Mouse (Mus musculus) heart, adult 2 months (tissue): ENCODE results near the gene Tmem151b.
A peak's percentile ranks its signal among the peaks of the same experiment; 100 is the strongest.

Experiments used
- CTCF ChIP-seq: fragments of 200-600 bp; IDR thresholded peaks from 2 replicates; pipeline ENCODE4 v1.8.1; 2022; ENCODE audit warnings: antibody characterized with exemption, mild to moderate bottlenecking, moderate library complexity
- POLR2A ChIP-seq: fragments of 200-500 bp; IDR thresholded peaks from 2 replicates; pipeline ENCODE4 v1.6.1; 2011; ENCODE audit warnings: mild to moderate bottlenecking, low read depth, low read length, control low read depth; ENCODE audit not compliant: insufficient read depth

DNA sequence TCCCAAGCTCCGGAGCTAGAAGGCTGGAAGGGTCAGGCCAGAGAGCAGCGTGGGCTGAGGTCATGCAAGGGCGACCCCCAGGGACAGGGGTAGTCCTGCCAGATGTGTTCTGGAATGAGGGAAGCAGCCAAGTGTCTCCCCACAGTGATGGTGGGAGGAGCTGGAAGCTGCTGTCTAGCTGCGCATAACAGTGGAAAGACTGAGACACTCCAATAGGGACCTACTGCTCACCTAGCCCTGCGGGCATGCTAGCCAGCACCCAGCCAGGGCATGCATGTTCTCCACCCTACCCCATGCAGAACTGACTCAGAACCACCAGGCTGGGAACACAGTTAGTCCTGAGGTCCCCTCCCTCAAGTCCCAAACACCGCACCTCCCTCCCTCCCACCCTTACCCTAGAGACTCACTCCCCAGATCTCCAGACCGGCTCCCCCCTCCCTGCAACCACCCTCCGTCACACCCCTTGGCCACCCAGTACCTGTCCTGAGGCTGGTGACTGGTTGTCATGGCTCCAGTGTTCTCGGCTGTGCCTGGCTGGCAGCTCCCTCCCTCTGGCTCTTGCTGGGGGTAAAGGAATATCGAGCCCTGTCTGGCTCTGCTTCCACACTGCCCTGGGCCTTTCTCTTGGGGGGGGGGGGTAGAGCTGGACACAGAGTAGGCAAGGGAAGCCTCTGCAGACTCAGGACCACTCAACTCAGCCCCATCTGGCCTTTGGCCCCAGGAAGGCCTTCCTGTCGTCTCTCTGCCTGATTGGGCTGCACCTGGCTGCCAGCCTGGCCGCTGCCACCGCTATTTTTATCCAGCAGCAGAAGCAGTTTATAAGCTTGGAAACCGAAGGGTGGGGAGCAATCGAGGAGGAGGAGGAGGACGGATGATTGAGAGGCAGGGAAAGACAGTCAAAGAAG, 42.5 kb upstream of the Tmem151b start:
- TF ChIP-seq CTCF: no peak
- peak; percentile 55; the same call in 1 of the 2 replicates for TF ChIP-seq POLR2A
